Mouse (Mus musculus) induced T-regulatory cell, adult 2 months (primary cell): Measurements from ENCODE around the gene Olfr584.

Experiments
- DNase-seq: peaks from one replicate; pipeline ENCODE4 v3.0.0-alpha.2; 2012; ENCODE audit warnings: low read depth

Gene Olfr584

DNA sequence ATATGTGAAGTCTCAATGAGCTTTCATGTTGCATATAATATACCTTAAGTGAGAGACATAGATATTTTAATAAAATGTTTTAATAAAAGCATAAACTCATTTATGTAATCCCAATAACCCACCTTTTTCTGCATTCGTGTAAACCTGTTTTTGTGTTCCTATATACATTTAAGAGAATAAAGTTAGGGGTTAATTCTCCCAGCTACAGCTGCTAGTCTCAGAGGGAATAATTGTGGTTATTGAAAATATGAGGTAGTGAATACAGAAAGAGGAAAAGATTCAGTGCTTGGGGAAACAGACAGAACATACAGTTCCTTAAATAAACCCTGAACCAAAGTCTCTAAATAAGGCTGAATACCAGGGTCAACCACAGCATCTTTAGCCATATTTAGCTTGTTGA, at the start of gene Olfr584:
Gene Olfr584, plus strand, starts transcription at position 301 of the 400 bp plus-strand sequence.
- DNase-seq: no peak

- DNase-seq: no peak
Measured at GRCm38 (mm10) chr7:103037724-103038123, 44.0 kb upstream of the Olfr584 start, which contains the start of gene Olfr582. TSS of gene Olfr582 (plus strand) at chr7:103038024.

- no peak for DNase-seq
Measured at GRCm38 (mm10) chr7:103051000-103051399, 30.7 kb upstream of the Olfr584 start, which contains the start of gene Olfr583. TSS of gene Olfr583 (plus strand) at chr7:103051300.

GRCm38 (mm10) chr7:103097420-103097819, 15.7 kb downstream of the Olfr584 start, which contains the start of gene Olfr585:
TSS of gene Olfr585 (plus strand) at chr7:103097720.
- DNase-seq: no peak

DNA sequence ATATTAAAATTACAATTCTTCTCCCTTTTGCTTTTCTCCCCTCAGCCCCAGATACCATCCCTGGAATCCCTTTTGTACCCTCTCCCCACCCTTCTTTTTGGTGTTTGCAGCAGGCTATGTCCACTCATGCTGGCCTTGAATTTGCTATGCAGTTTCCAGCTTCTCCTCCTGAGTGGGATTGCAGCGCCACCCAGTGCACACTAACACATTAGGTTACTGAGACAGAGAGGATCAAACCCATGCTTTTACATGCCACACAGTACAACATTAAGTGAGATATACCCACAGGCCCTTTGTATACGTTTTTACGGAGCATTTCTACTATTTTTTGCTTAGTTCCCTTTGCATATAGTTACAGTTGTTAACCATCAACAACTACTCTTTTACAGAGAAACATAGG, 37.7 kb downstream of the Olfr584 start:
- DNase-seq: no peak

- no peak for DNase-seq
Measured at GRCm38 (mm10) chr7:103125538-103125937, 43.9 kb downstream of the Olfr584 start, which contains the start of gene Olfr586. TSS of gene Olfr586 (minus strand) at chr7:103125638.
